Mouse (Mus musculus): ENCODE results near the gene Gli2. TPM values are rescaled to one million over a fixed set of nuclear protein-coding genes. Genes with fewer than 3 reads are reported as not detected.

Gene Gli2
- polyA plus RNA-seq, 1 experiment from 2014 or later = 21.3 TPM

DNA sequence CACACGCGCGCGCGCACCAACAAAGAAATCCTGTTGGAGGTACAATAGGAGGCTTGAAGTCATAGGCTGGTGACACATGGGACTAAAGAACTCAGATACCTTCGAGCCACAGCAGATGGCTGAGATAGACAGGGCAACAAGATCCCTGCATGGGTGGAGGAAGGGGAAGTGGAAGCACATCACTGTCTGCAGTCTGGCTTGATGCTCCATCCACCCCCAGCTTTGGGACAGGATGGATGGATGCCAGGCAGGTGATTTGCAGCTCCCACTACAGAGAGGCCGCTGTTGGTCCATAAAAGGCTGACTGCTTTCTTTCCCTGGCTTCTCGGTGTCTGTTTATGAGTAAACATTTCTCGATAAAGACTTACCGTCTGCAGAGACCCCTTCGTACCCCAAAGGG lies 65.9 kb downstream of the Gli2 start:
- Histone ChIP-seq H3K36me3 (peaks cover 42% of the 10 kb centered on the region), H3K9ac (no peak overlapping the region), H3K4me3 (no peak overlapping the region), H3K4me2 (no peak overlapping the region), H3K4me1 (peaks cover 52% of the 10 kb centered on the region), H3K27ac (no peak overlapping the region), H3K9me3 (no peaks in the 10 kb centered on the region), H3K27me3 (no peaks in the 10 kb centered on the region)
- ATAC-seq (ENCODE audit: insufficient number of reproducible peaks, insufficient read depth, low FRiP score, low TSS enrichment, low read depth) = no peak
- WGBS = 92% methylated on average over 11 of the region's 11 CpGs

DNA sequence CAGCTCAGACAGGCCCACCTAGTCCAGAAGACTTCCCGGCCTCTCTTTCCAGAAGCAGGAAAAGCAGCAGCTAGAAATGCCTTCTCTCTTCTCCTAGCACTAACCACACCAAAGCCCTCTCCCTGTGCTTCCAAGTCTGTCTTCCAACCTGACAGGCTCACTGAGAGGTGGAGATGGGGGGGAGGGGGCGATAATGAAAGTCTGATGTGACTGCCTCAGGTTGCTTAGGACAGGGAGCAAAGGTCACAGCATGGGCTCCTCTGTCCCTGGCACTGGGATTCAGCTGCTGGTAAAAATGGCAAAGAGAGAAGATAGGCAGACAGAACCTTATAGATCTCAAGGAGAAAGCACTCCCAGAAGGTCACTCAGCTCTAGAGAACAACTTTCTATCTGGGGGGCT lies 70.0 kb downstream of the Gli2 start:
- Histone ChIP-seq H3K9me3 (no peaks in the 10 kb centered on the region), H3K4me2 (peak overlapping the region; percentile 55), H3K27me3 (no peaks in the 10 kb centered on the region), H3K9ac (no peak overlapping the region), H3K27ac (peak overlapping the region; percentile 95), H3K4me3 (no peak overlapping the region), H3K4me1 (peaks cover 88% of the 10 kb centered on the region), H3K36me3 (peaks cover 19% of the 10 kb centered on the region)
- WGBS = 17% methylated on average over 2 of the region's 2 CpGs
- ATAC-seq (ENCODE audit: insufficient number of reproducible peaks, insufficient read depth, low FRiP score, low TSS enrichment, low read depth) = no peak

DNA sequence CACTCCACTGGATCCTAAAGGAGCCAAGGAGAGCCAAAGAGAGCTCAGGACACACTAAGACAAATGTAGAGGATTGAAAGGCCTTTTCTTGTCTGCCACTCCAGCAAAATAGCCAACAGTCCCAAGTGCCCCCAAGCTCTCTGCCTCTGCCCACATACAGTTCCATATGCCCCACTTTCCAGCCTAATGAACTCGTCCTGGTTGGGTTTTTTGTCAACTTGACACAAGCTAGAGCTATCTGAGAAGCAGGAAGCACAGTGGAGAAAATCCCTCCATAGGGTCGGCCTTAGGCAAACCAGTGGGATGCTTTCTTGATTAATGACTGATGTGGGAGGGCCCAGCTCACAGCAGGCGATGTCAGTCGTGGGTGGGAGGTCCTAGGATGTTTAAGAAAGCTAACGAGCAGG lies 70.6 kb downstream of the Gli2 start:
- H3K27me3 ChIP-seq = no peaks in the 10 kb centered on the region
- no peak overlapping the region; the same call in 1 of the 2 replicates for H3K4me3 ChIP-seq
- peaks cover 91% of the 10 kb centered on the region for H3K4me1 ChIP-seq
- ATAC-seq (ENCODE audit: insufficient number of reproducible peaks, insufficient read depth, low FRiP score, low TSS enrichment, low read depth) = no peak
- H3K9me3 ChIP-seq = no peaks in the 10 kb centered on the region
- H3K9ac ChIP-seq = 0 out of 2 replicates have a peak overlapping the region, but pooled peaks have one; percentile 54
- H3K4me2 ChIP-seq = peak overlapping the region; percentile 55
- 2% methylated on average over 5 of the region's 5 CpGs for WGBS
- H3K36me3 ChIP-seq = peaks cover 13% of the 10 kb centered on the region
- H3K27ac ChIP-seq = peak overlapping the region; percentile 95

DNA sequence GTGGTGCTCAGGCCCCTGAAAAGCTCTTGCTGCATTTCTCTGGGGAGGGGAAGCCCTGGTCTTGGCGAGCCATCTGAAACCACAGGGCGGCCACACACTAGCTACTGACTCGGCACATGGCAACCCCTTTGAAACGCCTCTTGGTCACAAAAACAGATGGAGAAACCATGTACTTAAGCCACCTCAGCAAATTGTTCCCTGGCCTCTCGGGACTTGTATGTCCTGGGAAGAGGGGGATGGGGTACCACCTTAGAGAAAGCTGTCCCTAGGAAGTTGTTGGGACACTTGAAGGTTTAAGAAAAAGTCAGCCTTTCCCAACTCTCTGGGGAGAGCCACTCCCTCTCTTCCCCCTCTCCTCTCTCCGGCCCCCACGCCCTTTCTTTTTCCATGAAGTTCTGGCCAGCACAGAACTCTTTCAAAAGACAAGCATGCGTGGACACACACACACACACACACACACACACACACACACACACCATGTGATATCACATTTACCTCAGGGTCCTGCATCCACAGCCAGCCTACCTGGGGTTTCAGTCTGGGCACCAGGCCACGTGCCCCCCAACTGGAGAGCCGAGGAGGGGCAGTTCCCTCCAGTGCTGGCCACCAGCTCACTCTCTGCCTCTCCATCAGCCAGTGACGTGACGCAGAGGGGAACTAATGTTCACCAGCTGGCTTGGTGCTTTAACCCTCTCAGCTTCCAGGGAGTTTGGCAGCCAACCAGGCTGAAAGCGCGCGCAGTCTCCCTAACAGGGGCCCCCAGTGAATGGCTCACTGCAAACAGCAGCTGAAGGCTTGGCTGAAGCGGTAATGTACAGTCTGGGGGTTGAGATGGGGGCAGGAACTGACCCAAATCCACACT lies 71.2 kb downstream of the Gli2 start:
- H3K27ac ChIP-seq = peak overlapping the region; percentile 95
- peak overlapping the region; percentile 54 for H3K9ac ChIP-seq
- peak overlapping the region; percentile 32 for H3K4me3 ChIP-seq
- no peaks in the 10 kb centered on the region for H3K9me3 ChIP-seq
- ATAC-seq (ENCODE audit: insufficient number of reproducible peaks, insufficient read depth, low FRiP score, low TSS enrichment, low read depth) = peak; percentile 87
- 9% methylated on average over 16 of the region's 16 CpGs for WGBS
- H3K27me3 ChIP-seq = no peaks in the 10 kb centered on the region
- peak overlapping the region; percentile 55 for H3K4me2 ChIP-seq
- peaks cover 9% of the 10 kb centered on the region for H3K36me3 ChIP-seq
- H3K4me1 ChIP-seq = peaks cover 94% of the 10 kb centered on the region

DNA sequence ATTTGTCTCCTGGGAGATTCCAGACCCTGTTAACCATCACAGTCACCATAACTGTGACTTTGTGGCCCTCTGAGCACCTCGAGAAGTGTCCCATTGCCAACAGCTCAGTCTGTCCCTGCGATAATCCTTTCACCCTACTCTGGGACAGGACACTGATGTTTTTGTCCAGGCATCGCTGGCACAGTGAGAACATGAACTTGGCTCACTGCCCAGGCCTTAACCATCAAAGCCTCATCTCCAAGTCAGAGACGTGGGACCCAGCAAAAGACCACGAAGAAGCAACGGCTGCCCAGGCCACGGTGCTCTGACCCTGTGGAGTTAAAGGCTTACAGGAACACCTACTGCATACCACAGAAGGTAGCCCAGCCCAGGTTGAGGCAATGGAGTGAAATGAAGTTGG lies 72.8 kb downstream of the Gli2 start:
- Histone ChIP-seq H3K4me2 (peak overlapping the region; percentile 55), H3K4me3 (no peak overlapping the region), H3K9me3 (no peaks in the 10 kb centered on the region), H3K27ac (peak overlapping the region; percentile 95; the same call in 1 of the 2 replicates), H3K36me3 (peaks cover 1% of the 10 kb centered on the region; the same call in 1 of the 2 replicates), H3K9ac (no peak overlapping the region), H3K4me1 (peaks cover 89% of the 10 kb centered on the region), H3K27me3 (no peaks in the 10 kb centered on the region)
- WGBS = 55% methylated on average over 7 of the region's 7 CpGs
- no peak for ATAC-seq (ENCODE audit: insufficient number of reproducible peaks, insufficient read depth, low FRiP score, low TSS enrichment, low read depth)

DNA sequence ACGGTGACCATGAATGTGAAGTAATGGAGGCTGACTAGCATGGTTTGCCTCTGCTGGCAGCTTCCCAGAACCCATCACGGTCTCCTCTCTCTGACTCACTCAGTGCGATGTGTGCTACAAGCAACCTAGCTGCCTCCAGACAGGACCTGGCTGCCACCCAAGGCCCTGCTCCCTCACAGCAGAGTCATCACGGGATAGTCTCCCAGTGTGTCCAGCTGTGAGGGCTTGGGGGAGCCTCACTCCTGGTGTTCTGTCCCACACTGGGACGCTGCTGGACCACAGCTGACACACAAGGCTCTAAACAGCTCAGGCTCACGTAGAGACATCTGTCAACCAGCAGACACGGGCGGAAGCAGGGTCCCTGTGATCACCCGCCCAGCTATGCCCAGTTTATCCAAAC lies 76.8 kb downstream of the Gli2 start:
- H3K27ac ChIP-seq = peak overlapping the region; percentile 73

DNA sequence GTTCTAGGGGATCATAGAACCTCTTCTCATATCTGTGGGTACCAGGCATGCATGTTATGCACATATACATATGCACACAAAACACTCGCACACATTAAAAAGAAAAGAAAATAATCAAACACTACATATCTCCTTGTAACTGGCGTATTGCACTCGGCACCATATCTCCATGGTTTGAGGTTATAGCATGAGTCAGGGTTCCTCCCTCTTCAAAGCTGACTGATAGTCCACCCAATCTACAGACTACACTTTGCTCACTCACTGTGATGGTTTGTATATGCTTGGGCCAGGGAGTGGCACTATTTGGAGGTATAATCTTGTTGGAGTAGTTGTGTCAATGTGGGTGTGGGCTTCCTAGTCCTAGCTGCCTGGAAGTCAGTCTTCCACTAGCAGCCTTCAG lies 78.0 kb downstream of the Gli2 start:
- 94% methylated on average over 3 of the region's 3 CpGs for WGBS
- Histone ChIP-seq H3K27ac (no peak overlapping the region), H3K4me1 (peaks cover 36% of the 10 kb centered on the region), H3K4me3 (no peak overlapping the region), H3K9me3 (peaks cover 4% of the 10 kb centered on the region), H3K9ac (no peak overlapping the region), H3K36me3 (peaks cover 47% of the 10 kb centered on the region), H3K27me3 (no peaks in the 10 kb centered on the region), H3K4me2 (no peak overlapping the region)
- no peak for ATAC-seq (ENCODE audit: insufficient number of reproducible peaks, insufficient read depth, low FRiP score, low TSS enrichment, low read depth)

More for the DNA sequence above, 76.8 kb downstream of the Gli2 start:
- ATAC-seq (ENCODE audit: insufficient number of reproducible peaks, insufficient read depth, low FRiP score, low TSS enrichment, low read depth) = no peak
- Histone ChIP-seq H3K4me1 (peaks cover 48% of the 10 kb centered on the region), H3K9me3 (no peaks in the 10 kb centered on the region), H3K9ac (no peak overlapping the region), H3K27me3 (no peaks in the 10 kb centered on the region), H3K36me3 (peaks cover 35% of the 10 kb centered on the region), H3K4me2 (no peak overlapping the region), H3K4me3 (no peak overlapping the region)
- 55% methylated on average over 9 of the region's 9 CpGs for WGBS

DNA sequence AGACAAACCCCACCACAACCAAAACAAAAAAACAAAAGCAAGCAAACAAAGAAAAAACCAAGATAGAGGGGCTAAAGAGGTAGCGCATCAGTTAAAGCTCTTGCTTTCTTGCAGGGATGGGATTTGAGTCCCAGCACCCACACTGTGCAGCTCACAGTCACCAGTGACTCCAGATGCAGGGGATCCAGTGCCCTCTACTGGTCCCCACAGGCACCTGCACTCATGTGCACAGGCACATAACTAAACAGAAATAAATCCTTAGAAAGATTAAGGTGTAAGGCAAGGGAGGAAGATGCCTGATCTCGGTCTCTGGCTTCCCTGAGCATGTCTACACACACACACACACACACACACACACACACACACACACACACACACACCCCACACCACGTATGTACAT lies 83.4 kb downstream of the Gli2 start:
- Histone ChIP-seq H3K4me3 (no peak overlapping the region), H3K36me3 (peaks cover 60% of the 10 kb centered on the region), H3K4me1 (peaks cover 13% of the 10 kb centered on the region), H3K4me2 (no peak overlapping the region), H3K9me3 (peaks cover 5% of the 10 kb centered on the region), H3K9ac (no peak overlapping the region), H3K27me3 (no peaks in the 10 kb centered on the region), H3K27ac (0 out of 2 replicates have a peak overlapping the region, but pooled peaks have one; percentile 22)
- WGBS = 97% methylated on average over 3 of the region's 3 CpGs
- no peak for ATAC-seq (ENCODE audit: insufficient number of reproducible peaks, insufficient read depth, low FRiP score, low TSS enrichment, low read depth)

DNA sequence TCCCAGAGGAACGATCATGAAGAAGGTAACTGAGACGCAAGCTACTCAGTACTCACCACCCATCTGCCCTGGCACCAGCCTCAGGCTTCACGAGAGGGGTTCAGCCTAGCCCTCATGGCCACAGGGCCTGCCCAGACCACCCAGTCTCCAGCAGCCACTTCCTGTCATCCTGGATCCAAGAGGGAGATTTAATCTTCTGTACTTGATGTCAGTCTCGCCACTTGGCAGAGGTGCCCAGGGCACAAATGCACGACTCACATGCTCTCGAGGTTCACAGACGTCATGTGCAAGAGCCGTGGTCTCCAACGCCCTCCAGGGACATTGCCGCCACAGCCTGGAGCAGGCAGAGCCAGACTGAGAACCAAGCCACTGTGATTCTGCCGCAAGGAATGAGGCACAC lies 84.0 kb downstream of the Gli2 start:
- peaks cover 13% of the 10 kb centered on the region for H3K4me1 ChIP-seq
- WGBS = 61% methylated on average over 11 of the region's 11 CpGs
- no peaks in the 10 kb centered on the region for H3K27me3 ChIP-seq
- no peak overlapping the region for H3K4me2 ChIP-seq
- H3K9me3 ChIP-seq = peaks cover 5% of the 10 kb centered on the region
- peaks cover 61% of the 10 kb centered on the region for H3K36me3 ChIP-seq
- H3K4me3 ChIP-seq = no peak overlapping the region
- no peak for ATAC-seq (ENCODE audit: insufficient number of reproducible peaks, insufficient read depth, low FRiP score, low TSS enrichment, low read depth)
- H3K9ac ChIP-seq = no peak overlapping the region
- 0 out of 2 replicates have a peak overlapping the region, but pooled peaks have one; percentile 22 for H3K27ac ChIP-seq

DNA sequence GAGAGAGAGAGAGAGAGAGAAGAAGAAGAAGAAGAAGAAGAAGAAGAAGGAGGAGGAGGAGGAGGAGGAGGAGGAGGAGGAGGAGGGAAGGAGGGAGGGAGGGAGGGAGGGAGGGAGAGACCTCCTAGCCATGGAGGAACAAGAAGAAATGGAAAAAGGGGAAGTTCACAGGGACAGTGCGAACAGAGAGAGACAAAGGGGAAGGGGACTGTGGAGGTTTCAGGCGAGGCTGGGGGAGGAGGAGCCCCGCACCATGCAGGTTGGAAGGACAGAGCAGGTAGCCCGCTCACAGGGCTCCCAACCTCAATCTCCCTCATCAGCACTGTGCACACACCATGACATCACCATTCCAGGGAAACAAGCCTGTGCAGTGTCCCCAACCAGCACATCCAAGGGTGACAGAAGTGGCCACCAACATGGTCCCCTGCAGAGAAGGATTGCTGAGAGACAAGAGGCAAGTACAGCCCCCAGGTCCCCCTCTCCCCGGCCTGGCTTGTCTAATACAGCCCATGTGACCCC lies 84.7 kb downstream of the Gli2 start:
- peaks cover 60% of the 10 kb centered on the region for H3K36me3 ChIP-seq
- no peak overlapping the region for H3K4me2 ChIP-seq
- H3K9me3 ChIP-seq = peaks cover 5% of the 10 kb centered on the region
- H3K4me3 ChIP-seq = no peak overlapping the region
- 0 out of 2 replicates have a peak, but pooled peaks have one; percentile 41 for ATAC-seq (ENCODE audit: insufficient number of reproducible peaks, insufficient read depth, low FRiP score, low TSS enrichment, low read depth)
- H3K4me1 ChIP-seq = peaks cover 13% of the 10 kb centered on the region
- no peak overlapping the region for H3K9ac ChIP-seq
- no peak overlapping the region for H3K27ac ChIP-seq
- H3K27me3 ChIP-seq = no peaks in the 10 kb centered on the region
- WGBS = 75% methylated on average over 5 of the region's 5 CpGs

DNA sequence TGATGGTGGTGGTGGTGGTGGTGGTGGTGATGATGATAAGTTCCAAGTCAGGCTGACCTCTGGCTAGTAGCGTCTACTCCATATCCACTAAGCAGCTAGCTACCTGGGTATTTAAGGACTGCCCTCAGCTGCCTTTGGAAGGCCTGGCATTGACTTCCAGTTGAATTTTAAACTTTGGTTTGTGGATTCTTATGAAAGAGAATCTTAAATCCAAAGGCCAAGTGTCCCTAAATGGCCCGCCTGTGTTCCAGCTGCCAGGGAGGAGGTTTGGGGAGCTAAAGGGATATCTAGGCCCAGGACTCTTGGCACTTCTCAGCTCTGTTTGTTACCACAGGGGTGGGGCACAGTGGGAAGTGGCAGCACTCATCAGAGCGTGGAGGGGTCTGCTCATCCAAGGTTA lies 85.4 kb downstream of the Gli2 start:
- peaks cover 13% of the 10 kb centered on the region for H3K4me1 ChIP-seq
- H3K27ac ChIP-seq = no peak overlapping the region
- H3K4me3 ChIP-seq = no peak overlapping the region
- peaks cover 52% of the 10 kb centered on the region for H3K36me3 ChIP-seq
- no peaks in the 10 kb centered on the region for H3K27me3 ChIP-seq
- 93% methylated on average over 3 of the region's 3 CpGs for WGBS
- ATAC-seq (ENCODE audit: insufficient number of reproducible peaks, insufficient read depth, low FRiP score, low TSS enrichment, low read depth) = no peak
- peaks cover 5% of the 10 kb centered on the region for H3K9me3 ChIP-seq
- no peak overlapping the region for H3K9ac ChIP-seq
- no peak overlapping the region for H3K4me2 ChIP-seq

DNA sequence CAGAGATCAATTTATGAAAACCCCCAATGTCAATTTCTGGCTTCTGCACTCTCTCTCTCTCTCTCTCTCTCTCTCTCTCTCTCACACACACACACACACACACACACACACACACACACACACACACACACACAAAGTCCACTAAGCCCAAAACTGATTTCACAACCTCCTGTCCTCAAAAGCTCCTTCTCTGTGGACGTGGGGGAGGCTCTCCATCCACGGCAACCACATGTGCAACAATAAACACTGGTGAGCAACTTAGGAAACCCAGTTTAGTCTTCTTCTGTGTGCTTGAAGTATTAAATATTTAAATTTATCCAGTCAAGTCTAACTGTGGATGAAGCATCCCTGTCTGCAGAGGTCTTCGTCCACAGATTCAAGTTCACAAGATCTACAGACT lies 86.1 kb downstream of the Gli2 start:
- Histone ChIP-seq H3K27ac (no peak overlapping the region), H3K9me3 (peaks cover 5% of the 10 kb centered on the region), H3K36me3 (peaks cover 45% of the 10 kb centered on the region), H3K4me3 (no peak overlapping the region), H3K9ac (no peak overlapping the region), H3K27me3 (no peaks in the 10 kb centered on the region), H3K4me1 (peaks cover 13% of the 10 kb centered on the region), H3K4me2 (no peak overlapping the region)
- 74% methylated on average over 3 of the region's 3 CpGs for WGBS
- ATAC-seq (ENCODE audit: insufficient number of reproducible peaks, insufficient read depth, low FRiP score, low TSS enrichment, low read depth) = no peak

All from embryonic facial prominence, embryonic 13.5 days (tissue).